Mouse (Mus musculus) C2C12 (cell line): ENCODE measurements at regions not wholly inside any gene's neighbourhood (a gene's known extent, or its start where the extent isn't known, plus 50 kb on each side); places are given as distances from the start of the nearest gene placed in this dataset.

Experiments used
- CTCF ChIP-seq: IDR thresholded peaks from one replicate; pipeline ENCODE4 v1.5.1; 2011; ENCODE audit not compliant: control insufficient read depth, insufficient read depth, insufficient read length
- MAX ChIP-seq: IDR thresholded peaks from one replicate; pipeline ENCODE4 v1.6.1; 2011; ENCODE audit warnings: mild to moderate bottlenecking, control low read depth
- MYOG ChIP-seq: IDR thresholded peaks from one replicate; pipeline ENCODE4 v1.6.1; 2011; ENCODE audit not compliant: control insufficient read depth, insufficient read length; ENCODE audit errors: extremely low read depth
- USF1 ChIP-seq: IDR thresholded peaks from one replicate; pipeline ENCODE4 v1.6.1; 2011; ENCODE audit warnings: low read depth, mild to moderate bottlenecking, control low read depth, moderate library complexity

- no peak for TF ChIP-seq CTCF
- no peak for TF ChIP-seq MYOG
- no peak for TF ChIP-seq USF1
- no peak for TF ChIP-seq MAX
These were observed 166.8 kb downstream of the Trib2 start for GRCm38 (mm10) chr12:15649906-15650305.
